Mouse (Mus musculus) hindbrain, postnatal 0 days (tissue): Measurements from ENCODE around the gene Grik4. TPM values are rescaled to one million over a fixed set of nuclear protein-coding genes. Genes with fewer than 3 reads are reported as not detected.

Experiments
- ATAC-seq: fragments of 200-750 bp; cut with Nextera tagmentation; 2 replicates; pipeline ENCODE4 v1.8.0; 2017; ENCODE audit warnings: mild to moderate bottlenecking, moderate TSS enrichment, moderate library complexity
- DNase-seq: peaks from one replicate; pipeline ENCODE4 v3.0.0-alpha.2; 2015; ENCODE audit warnings: low spot score
- H3K27ac ChIP-seq: fragments of 300-500 bp; sonication (generic); 2 replicates; pipeline ENCODE4 v1.5.1; 2014; ENCODE audit warnings: mild to moderate bottlenecking
- H3K27me3 ChIP-seq: fragments of 300-500 bp; sonication (generic); 2 replicates; pipeline ENCODE4 v1.6.1; 2014; ENCODE audit warnings: low read length, mixed read lengths; ENCODE audit not compliant: insufficient read depth
- H3K36me3 ChIP-seq: fragments of 300-500 bp; sonication (generic); 2 replicates; pipeline ENCODE4 v1.6.1; 2014; ENCODE audit warnings: low read length, mixed read lengths; ENCODE audit not compliant: insufficient read depth
- H3K4me1 ChIP-seq: fragments of 300-500 bp; sonication (generic); 2 replicates; pipeline ENCODE4 v1.6.1; 2014; ENCODE audit warnings: antibody characterized with exemption, low read length, mixed read lengths; ENCODE audit not compliant: insufficient read depth
- H3K4me2 ChIP-seq: fragments of 300-500 bp; sonication (generic); 2 replicates; pipeline ENCODE4 v1.6.1; 2014; ENCODE audit warnings: low read depth, mild to moderate bottlenecking, low read length, moderate library complexity, mixed read lengths
- H3K4me3 ChIP-seq: fragments of 300-500 bp; sonication (generic); 2 replicates; pipeline ENCODE4 v1.5.1; 2014; ENCODE audit warnings: low read length
- H3K9ac ChIP-seq: fragments of 300-500 bp; sonication (generic); replicated peaks from 2 replicates; pipeline ENCODE4 v1.6.1; 2014; ENCODE audit warnings: mild to moderate bottlenecking, low read length, moderate library complexity, mixed read lengths
- H3K9me3 ChIP-seq: fragments of 300-500 bp; sonication (generic); 2 replicates; pipeline ENCODE4 v1.6.1; 2016; ENCODE audit warnings: low read length, mixed read lengths
- CTCF ChIP-seq: IDR thresholded peaks from 2 replicates; pipeline ENCODE4 v1.5.1; 2016; ENCODE audit warnings: antibody characterized with exemption, control low read depth, low read depth
- WGBS: fragments of 180-500 bp; shearing (Covaris S2); extraction: QIAGEN DNeasy Blood & Tissue Kit; methylation state at CpG from one replicate; pipeline ENCODE4 v1.1.7; 2014; 5-methylcytosine and 5-hydroxymethylcytosine counted together
- polyA plus RNA-seq: library from polyadenylated mRNA; unstranded; fragments of >200 nt; fragmentation: Nextera tagmentation; extraction: Ambion mirVana; gene quantifications from 2 replicates; pipeline ENCODE4 v1.2.1, GENCODE M21; 2015
- total RNA-seq: library from RNA; depleted of rRNA; stranded (reverse); fragments of >200 nt; gene quantifications from 2 replicates; pipeline ENCODE4 v1.2.3, GENCODE M21; 2014

Grik4 gene
- total and polyA plus RNA-seq, 2 experiments from 2014 or later = 9.4 to 18.2 TPM

DNA sequence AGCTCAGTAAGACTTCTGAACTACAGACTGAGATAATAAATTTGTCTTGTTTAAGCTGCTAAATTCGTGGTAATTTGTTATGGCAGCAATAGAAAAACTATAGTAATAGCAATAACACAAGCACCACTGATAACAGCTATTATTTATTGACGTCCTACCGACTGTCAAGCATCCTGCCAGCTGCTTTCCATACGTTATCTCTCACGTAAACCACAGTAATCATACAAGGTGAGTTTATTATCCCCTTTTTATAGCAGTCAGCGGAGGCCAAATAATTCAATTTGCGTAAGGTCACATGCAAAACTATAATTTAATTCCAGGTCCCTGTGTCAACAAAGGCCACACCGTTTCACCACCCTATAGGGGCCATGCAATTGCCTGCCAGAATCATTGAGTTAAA, 147.0 kb downstream of the Grik4 start:
- TF ChIP-seq CTCF = no peak
- Histone ChIP-seq H3K4me1 (peaks cover 15% of the 10 kb centered on the region; the same call in 1 of the 2 replicates), H3K9me3 (no peaks in the 10 kb centered on the region), H3K36me3 (no peaks in the 10 kb centered on the region), H3K4me2 (no peak overlapping the region), H3K27me3 (no peaks in the 10 kb centered on the region), H3K9ac (no peak overlapping the region), H3K27ac (no peak overlapping the region), H3K4me3 (no peak overlapping the region)
- ATAC-seq (no peak), DNase-seq (no peak)
- 79% methylated on average over 8 of the region's 8 CpGs for WGBS

DNA sequence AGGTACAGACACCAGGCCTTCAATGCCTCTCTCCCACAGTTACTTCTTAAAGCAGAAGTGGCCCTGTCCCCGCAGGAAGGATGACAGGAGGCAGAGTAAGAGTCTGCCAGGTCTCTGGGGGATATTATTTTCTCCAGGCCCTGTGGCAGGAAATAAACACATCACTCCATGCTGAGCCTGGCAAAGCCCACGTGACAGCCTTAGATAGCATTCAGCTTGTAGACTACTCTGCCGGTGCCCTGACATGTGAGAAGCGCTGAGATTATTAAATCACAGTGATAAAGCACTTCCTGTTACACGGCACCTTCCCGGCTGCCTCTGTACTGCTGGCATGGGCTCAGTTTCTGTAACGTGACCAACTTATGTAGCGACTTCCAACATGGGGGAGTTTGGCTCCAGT, 148.4 kb downstream of the Grik4 start:
- peaks cover 13% of the 10 kb centered on the region; the same call in 1 of the 2 replicates for H3K4me1 ChIP-seq
- 25% methylated on average over 8 of the region's 8 CpGs for WGBS
- H3K9ac ChIP-seq = no peak overlapping the region
- TF ChIP-seq CTCF = no peak
- H3K36me3 ChIP-seq = no peaks in the 10 kb centered on the region
- no peaks in the 10 kb centered on the region for H3K9me3 ChIP-seq
- no peak overlapping the region for H3K27ac ChIP-seq
- no peak overlapping the region for H3K4me2 ChIP-seq
- H3K27me3 ChIP-seq = no peaks in the 10 kb centered on the region
- no peak overlapping the region for H3K4me3 ChIP-seq
- ATAC-seq (peak; percentile 52; the same call in 1 of the 2 replicates), DNase-seq (peak; percentile 52)

- H3K4me1 ChIP-seq = peaks cover 4% of the 10 kb centered on the region; the same call in 1 of the 2 replicates
- H3K36me3 ChIP-seq = no peaks in the 10 kb centered on the region
- H3K4me3 ChIP-seq = no peak overlapping the region
- no peaks in the 10 kb centered on the region for H3K27me3 ChIP-seq
- no peak for DNase-seq
- no peak overlapping the region for H3K27ac ChIP-seq
- no peak for TF ChIP-seq CTCF
- H3K4me2 ChIP-seq = no peak overlapping the region
- ATAC-seq = no peak
- 92% methylated on average over 4 of the region's 4 CpGs for WGBS
- no peaks in the 10 kb centered on the region for H3K9me3 ChIP-seq
- no peak overlapping the region for H3K9ac ChIP-seq
Observed at GRCm38 (mm10) chr9:42794006-42794405, 150.3 kb downstream of the Grik4 start.

DNA sequence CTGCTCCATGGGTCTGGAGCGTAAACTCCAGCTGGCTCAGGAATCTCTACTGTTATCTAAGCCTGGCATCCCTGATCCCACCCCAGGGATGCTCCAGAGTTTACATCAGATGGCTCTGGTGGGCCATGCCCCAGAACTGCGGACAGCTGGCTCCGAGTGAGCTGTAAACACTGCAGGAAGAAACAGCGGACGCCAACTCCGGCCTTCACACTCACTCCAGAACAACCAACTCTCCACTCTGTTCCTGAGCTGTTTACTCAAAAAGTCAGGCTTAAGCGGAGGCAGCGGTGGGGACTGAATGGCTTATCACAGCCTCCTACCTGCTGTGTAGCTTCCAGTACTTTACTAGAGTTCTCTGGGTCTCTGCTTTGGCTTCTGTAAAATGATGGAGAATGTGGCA, 150.7 kb downstream of the Grik4 start:
- no peak overlapping the region for H3K9ac ChIP-seq
- H3K27ac ChIP-seq = no peak overlapping the region
- ATAC-seq (no peak), DNase-seq (no peak)
- no peak overlapping the region for H3K4me3 ChIP-seq
- no peaks in the 10 kb centered on the region for H3K27me3 ChIP-seq
- H3K9me3 ChIP-seq = no peaks in the 10 kb centered on the region
- H3K36me3 ChIP-seq = no peaks in the 10 kb centered on the region
- H3K4me2 ChIP-seq = no peak overlapping the region
- TF ChIP-seq CTCF = no peak
- peaks cover under 1% of the 10 kb centered on the region; the same call in 1 of the 2 replicates for H3K4me1 ChIP-seq
- WGBS = 75% methylated on average over 8 of the region's 8 CpGs

DNA sequence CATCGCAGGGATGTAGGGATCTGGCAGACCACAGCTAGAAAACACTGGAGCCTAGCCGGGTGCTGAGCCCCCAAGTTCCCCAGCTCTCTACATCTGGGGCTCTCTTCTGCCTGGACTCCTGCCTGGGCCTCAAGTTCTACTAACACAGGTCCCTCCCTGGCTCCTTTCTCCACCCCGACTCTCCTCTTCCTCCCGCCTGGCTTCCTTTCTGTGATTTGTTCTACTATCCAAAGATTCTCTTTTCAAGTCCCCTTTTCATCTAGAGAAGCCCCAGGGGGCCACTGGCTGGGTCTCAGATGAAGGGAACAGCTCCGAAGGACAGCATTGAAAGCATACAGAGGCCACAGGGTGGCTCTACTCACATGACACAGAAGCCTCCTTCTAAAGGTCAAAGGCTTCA, 151.9 kb downstream of the Grik4 start:
- ATAC-seq (no peak), DNase-seq (no peak)
- Histone ChIP-seq H3K9ac (no peak overlapping the region), H3K36me3 (no peaks in the 10 kb centered on the region), H3K27me3 (no peaks in the 10 kb centered on the region), H3K27ac (no peak overlapping the region), H3K9me3 (no peaks in the 10 kb centered on the region), H3K4me2 (no peak overlapping the region), H3K4me1 (no peaks in the 10 kb centered on the region), H3K4me3 (no peak overlapping the region)
- 48% methylated on average over 5 of the region's 5 CpGs for WGBS
- no peak for TF ChIP-seq CTCF

DNA sequence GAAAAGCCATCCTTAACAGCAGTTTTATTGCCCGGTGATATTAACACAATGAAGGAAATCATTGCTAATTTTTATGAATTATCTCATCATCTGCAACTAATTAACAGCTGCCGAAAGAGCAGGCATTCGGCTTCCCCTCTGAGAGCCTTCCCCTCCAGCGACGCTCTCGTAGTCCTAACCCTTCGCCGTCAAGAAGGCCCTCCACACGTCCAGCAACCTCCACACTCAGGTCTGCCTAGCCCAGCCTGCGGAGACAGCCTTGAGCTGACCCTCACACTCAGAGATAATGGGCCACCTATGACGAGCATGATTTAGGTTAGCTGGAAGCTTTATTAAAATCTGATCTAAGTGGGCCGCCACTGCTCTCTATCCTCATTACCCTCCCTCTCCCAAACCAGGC, 152.5 kb downstream of the Grik4 start:
- 65% methylated on average over 12 of the region's 12 CpGs for WGBS
- no peak for DNase-seq
- ATAC-seq = peak; percentile 33; the same call in 1 of the 2 replicates
- Histone ChIP-seq H3K4me1 (no peaks in the 10 kb centered on the region), H3K9me3 (no peaks in the 10 kb centered on the region), H3K27ac (no peak overlapping the region), H3K4me2 (no peak overlapping the region), H3K4me3 (no peak overlapping the region), H3K36me3 (no peaks in the 10 kb centered on the region), H3K27me3 (no peaks in the 10 kb centered on the region), H3K9ac (no peak overlapping the region)
- no peak for TF ChIP-seq CTCF

- DNase-seq = no peak
- no peak overlapping the region for H3K9ac ChIP-seq
- H3K4me2 ChIP-seq = no peak overlapping the region
- H3K27ac ChIP-seq = no peak overlapping the region
- 0 out of 2 replicates have a peak, but pooled peaks cover 1% of the 10 kb centered on the region for H3K4me1 ChIP-seq
- H3K9me3 ChIP-seq = no peaks in the 10 kb centered on the region
- WGBS = 63% methylated on average over 4 of the region's 4 CpGs
- ATAC-seq = no peak; the same call in 1 of the 2 replicates
- H3K36me3 ChIP-seq = no peaks in the 10 kb centered on the region
- TF ChIP-seq CTCF = no peak
- no peaks in the 10 kb centered on the region for H3K27me3 ChIP-seq
- H3K4me3 ChIP-seq = no peak overlapping the region
Observed at GRCm38 (mm10) chr9:42791346-42791745, 152.9 kb downstream of the Grik4 start.
